Mouse (Mus musculus): ENCODE results near the gene Ubap2l. TPM values are rescaled to one million over a fixed set of nuclear protein-coding genes. Genes with fewer than 3 reads are reported as not detected.

The Ubap2l gene
- 10 to 100 TPM; 77.3 to 99.8 (median 88.6) TPM for total RNA-seq (2022)

DNA sequence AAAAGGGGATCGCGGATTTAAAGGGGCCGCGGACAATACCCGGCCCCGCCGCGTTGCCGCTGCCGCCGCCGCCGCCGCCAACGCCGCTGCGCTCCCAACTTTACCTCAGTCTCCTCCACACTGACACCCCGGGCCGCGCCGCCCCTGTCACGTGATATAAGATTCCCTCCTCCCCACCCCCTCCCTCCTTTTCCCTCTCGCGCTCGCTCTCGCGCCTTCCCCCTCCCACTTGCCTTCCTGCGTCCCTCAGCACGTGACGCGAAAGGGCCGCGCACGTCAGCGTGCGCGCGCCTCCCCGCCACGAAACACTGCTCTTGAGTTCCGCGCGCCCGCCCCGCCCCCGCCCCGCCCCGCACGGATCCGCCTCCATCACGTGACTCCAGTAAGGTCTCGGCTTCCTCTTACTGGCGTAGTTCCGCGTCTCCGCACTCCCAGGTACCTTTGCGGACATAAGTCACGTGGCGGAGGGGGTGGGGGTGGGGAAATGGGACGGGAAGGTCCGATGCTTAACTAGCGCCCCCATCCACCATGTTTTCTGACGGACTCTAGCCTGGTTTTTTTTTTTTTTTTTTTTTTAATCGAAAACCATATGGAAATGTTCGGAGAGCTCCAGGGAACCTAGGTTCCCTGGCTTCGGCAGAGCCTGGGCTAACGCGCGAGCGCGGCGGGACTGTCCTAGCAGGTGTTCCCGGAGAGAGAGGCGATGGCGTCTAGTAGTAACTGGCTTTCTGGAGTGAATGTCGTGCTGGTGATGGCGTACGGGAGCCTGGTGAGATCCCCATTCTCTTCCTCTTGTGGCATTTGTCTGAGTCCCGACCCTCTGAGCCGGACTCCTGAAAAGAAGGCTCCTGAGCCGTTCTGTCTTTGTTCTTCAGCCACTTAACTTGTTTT, at the start of gene Ubap2l:
TSS of gene Ubap2l (minus strand) at position 278 of the 891 bp plus-strand sequence.
- peak; percentile 89 to 94 for DNase-seq (ENCODE audit: low spot score in 2 of 2)

DNA sequence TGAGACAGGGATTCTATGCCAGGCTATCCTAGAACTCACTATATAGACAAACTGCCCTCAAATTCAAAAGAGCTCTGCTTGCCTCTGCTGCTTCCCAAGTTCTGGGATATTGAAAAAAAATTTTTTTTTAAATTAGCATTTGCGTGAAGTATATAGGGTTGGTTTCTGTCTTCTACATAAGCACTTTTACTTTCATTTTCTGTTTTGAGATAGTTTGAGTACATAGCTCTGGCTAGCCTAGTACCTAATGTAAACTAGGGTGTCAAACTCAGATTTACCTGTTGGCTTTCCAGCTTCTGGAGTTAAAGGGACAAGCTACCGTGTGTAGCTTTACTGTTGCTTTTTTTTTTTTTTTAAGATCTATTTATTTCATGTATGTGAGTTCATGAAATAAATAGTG, 49.2 kb upstream of the Ubap2l start:
- no peak for DNase-seq (ENCODE audit: low spot score in 2 of 2)

DNA sequence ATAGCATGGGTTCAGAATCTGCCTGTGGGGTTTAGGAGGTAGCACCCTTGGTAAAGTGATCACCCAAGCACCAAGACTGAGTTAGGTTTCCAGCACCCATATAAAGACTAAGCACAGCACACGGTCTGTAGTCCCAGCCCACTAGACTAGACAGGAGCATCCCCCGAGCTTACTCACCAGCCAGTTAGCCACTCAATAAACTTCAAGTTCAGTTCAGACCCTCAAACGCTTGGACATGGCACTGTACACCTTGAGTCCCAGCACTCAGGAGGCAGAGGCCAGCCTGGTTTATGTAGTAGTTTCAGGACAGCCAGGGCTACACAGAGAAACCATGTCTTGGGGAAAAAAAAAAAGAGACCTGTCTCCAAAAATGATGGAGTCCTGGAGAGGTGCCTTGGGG, 48.6 kb upstream of the Ubap2l start:
- no peak for DNase-seq (ENCODE audit: low spot score in 2 of 2)

DNA sequence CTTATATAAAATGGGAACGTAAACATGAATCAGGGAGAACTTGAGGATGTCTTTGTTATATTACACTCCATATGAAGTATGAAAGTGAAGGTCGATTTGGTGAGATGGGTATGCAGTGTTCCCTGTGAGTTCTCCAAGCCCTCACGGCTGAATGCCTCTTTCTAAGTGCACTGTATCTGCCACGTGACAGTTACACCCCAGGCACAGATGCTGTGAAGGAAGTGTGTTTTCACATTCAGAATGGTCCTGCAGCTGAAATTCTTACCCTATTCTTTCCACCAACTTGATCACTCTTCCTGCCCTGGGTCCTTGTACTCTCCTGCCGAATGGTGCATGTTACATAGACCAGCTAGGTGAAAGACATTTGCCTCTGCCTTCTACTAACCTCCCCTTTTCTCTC, 45.5 kb upstream of the Ubap2l start:
- no peak for DNase-seq (ENCODE audit: low spot score in 2 of 2)

DNA sequence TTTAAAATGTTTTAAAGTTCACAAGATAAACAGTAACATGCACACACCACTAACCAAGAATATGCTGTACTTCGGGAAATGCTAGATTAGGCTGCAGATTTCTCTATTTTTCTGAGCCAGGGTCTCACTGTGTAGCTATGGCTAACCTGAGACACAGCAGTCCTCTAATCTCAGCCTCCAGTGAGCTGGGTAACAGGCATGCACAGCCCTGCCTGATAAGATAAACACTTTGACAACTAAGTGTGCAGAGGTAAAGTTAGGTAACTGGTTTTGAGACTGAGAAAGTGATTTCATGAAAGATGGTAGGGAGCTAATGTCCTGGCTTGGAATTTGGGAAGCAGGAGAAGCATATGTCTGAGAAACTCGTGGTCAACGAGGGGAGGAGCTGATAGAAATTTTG, 42.0 kb upstream of the Ubap2l start:
- DNase-seq (ENCODE audit: low spot score in 2 of 2): no peak

DNA sequence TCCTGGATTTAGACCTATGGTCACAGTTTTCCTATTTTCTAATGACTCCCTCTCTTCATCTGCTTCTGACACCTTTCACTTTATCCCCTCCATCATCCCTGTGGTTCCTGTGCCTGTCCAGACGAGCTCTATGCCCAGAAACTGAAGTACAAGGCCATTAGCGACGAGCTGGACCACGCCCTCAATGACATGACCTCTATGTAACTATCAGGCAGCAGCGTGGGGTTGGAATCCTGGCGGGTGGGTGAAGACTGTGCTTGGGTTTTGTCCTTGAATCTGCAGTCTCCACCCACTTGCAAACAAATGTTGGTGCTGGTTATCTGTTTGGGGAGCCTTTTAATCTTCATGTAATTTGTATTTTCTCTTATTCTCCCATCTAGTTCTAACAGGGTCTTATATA, 38.5 kb upstream of the Ubap2l start:
- no peak for DNase-seq (ENCODE audit: low spot score in 2 of 2)

DNA sequence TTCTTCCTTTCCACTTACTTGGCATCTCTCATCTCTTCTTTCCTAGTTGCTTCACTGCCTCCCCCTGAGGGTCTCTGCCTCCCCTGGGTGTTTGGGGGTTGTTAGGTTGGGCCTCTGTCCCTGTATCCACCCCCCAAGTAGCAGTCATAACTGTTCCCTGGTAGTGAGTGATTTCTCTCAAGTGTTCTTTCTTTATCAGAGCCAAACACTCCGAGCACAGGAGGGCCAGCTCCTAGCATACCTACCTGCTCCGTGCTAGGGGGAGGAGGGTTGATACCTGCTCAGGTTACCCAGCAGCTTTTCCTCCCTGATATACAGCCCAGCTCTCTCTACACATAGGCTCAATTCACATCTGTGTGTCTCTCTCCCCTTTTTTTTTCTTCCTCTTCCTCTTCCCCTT, 36.2 kb upstream of the Ubap2l start:
- no peak for DNase-seq (ENCODE audit: low spot score in 2 of 2)

DNA sequence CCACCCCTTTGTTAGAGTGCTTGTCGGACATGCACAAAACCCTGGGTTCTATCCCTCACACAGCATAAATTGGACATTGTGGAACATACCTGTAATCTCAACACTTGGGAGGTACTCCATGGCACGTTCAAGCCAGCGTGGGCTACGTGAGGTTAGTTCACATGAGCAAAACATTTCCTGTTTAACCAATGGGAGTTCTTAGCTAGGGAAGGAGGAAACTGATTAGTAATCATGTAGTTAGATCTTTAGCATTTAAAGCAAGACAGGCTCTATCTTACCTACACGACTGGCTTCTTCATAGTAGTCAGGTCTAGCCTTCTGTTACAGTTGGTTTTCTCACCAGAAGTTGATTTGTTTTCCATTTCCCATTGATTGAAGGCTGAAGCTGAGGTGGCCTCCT, 33.6 kb upstream of the Ubap2l start:
- no peak for DNase-seq (ENCODE audit: low spot score in 2 of 2)

DNA sequence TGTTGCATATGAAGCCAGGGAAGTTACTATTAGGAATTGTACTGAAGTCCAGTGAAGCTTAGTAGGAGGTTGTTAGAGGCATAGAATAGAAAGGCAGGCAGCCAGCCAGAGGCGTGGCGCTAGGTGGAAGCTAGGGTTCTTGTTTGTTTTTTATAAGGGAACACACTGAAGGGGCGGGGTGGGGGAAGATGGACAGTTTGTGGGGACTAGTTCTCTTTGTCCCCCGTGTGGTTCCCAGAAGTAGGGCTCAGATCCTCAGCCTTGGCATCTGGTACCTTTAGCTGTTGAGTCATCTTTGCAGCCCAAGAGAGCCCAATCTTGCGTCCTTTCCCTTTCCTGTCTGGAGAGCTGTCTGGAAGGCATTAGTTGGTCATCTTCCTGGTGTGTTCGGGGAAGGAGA, 32.9 kb upstream of the Ubap2l start:
- no peak for DNase-seq (ENCODE audit: low spot score in 2 of 2)

DNA sequence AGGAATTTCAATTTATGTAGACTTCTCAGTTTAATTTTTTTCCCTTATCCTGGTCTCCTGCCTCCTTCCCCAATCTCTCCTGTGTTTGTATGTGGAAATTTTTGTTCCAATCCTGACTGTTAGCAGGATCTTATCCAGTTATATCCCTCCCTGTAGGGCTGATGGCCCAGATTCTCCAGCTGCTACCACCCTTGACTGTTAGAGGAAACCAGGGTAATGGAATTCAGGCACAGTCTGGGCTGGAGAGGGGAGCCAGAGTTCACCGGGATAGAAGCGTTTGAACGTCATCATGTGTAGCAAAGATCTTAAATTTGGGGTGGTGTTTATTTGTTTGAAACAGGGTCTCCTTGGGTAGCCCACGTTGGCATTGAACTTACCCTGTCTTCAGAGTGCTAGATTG, 32.4 kb upstream of the Ubap2l start:
- peak in 1 of 2 experiments; percentile 17 for DNase-seq (ENCODE audit: low spot score in 2 of 2)

DNA sequence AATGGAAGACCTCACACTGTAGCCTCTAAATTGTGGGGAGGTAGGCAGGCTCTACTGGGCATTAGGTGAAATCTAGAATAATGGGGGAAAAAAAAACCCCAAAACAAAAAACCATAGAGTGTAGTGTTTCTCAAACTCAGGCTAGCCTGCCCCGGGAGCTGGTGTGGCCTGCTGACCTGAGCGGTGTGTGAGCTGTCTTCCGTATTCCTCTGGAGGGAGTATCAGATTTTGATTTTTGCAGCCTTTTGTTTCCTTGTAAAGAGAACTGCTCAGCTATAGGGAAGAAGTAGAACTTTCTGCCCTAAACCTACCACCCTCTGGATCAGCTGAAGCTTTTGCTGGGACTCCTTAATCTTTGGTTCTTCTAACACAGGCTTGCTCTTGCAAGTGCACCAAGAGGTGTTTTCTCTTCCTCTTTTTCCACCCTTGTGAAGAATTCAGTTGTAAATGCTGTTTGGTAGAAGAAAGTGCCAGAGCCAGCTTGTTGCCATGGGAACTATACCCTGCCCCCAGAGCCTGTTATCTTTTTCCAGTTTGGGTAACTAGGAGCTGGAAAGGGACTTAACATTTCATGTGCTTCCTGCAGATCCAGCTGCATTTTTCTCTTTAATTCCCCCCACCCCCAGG, 31.4 kb upstream of the Ubap2l start:
- no peak for DNase-seq (ENCODE audit: low spot score in 2 of 2)

DNA sequence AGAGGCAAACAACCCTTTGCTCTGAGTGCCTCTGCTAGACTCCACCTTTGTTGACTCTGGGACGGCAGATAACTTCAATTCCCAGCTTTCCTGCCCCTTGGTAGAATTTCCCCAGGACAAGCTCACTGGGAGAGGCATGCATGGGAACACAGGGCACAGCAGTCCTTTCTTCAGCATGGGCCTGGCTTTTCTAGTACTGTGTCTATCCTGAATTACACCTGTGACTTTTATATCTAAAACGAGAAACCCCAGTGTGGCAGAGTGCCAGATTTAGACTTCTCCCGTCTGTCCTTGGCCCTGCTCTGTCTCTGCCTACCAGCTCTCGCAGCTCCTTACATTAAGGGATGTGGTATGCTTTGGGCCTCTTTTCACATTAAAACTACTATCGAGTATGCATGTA, 30.6 kb upstream of the Ubap2l start:
- no peak for DNase-seq (ENCODE audit: low spot score in 2 of 2)

DNA sequence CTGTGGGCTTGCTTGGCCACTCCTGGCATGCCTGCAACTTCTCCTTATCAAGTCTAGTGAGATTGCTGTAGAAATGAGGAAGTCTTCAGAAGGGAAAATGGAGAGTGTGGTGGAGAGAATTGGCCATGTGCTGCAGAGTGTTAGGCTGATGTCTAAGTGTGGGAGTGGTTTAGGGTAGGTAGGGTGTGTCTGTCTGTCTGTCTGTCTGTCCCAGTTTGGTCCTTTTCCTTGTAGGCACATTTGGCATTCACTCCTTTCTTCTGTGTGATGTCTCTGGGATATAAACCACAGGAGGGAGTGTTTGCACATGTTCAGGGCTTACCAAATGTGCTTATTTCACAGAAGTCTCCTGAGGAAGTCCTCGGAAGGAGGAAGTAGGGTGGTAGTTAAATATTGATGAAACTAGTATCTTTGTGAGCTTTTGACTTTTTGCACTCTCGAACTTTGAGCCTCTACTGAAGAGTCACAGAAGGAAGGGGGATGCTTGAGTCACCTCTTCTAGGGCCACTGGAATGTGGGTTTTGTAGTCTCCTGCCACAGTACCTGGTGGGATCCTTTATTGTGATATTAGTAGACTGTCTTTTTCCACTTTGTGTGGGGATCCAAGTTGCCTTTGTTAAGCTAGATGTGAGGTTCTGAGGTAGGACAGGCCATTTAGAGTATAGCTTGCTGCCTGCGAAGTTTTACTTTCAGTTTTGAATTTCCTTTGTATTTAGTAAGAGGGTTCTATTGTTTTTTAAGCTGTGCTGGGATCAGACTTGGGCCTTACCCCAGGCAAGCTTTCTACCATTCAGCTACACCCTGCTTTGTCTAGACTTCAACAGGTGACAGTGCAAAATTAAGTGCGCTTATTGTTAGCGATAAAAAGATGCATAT, 29.2 kb upstream of the Ubap2l start:
- no peak for DNase-seq (ENCODE audit: low spot score in 2 of 2)

DNA sequence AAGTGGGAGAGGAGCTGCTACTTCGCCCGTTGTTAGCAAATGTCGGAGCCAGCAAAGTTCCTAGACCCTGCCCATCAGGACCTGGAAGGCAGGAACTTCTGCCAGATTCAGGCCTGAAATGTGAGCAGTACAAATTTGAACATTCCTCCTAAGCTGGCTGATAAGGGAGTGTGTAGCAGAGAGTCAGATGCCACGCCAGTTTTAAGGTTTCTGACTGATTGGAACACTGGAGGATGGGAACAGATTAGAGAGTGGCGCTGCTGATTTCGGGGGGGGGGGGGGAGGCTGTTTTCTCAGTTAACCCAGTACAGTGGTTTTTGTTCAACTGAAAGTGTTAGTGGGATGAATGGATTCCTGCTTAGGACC, 28.1 kb upstream of the Ubap2l start:
- no peak for DNase-seq (ENCODE audit: low spot score in 2 of 2)

DNA sequence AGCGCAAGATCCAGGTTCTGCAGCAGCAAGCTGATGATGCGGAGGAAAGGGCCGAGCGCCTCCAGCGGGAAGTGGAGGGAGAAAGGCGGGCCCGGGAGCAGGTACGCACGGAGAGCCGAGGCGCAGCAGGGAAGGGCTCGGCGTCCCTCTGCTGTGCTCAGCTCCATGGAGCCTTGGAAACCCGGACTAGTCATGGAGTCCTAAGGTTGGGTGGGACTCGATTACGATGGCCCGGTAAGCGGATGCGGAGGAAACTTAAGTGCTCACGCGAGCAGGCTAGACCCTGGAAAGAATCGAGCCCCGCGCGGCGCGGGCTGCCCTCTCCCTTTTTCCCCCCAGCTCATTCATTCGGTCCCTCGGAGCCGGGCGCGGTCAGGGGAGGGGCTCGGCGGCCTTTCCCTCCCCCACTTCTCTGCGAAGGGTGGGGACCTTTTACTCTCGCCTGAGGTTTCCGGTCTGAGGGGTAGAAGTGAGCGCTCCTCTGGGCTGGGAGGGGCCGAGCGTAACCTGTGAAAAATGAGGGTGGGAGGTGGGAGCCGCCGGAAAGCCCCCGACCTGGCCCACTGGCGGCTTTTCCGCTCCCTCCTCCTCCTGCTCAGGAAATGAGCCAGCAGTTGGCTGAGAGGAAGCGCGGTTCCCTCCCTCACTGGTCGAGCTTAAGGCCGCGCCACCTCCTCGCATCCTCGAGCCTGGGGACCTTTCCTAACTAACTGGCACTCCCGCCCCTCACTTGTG, 27.5 kb upstream of the Ubap2l start:
- peak; percentile 23 to 24 for DNase-seq (ENCODE audit: low spot score in 2 of 2)

DNA sequence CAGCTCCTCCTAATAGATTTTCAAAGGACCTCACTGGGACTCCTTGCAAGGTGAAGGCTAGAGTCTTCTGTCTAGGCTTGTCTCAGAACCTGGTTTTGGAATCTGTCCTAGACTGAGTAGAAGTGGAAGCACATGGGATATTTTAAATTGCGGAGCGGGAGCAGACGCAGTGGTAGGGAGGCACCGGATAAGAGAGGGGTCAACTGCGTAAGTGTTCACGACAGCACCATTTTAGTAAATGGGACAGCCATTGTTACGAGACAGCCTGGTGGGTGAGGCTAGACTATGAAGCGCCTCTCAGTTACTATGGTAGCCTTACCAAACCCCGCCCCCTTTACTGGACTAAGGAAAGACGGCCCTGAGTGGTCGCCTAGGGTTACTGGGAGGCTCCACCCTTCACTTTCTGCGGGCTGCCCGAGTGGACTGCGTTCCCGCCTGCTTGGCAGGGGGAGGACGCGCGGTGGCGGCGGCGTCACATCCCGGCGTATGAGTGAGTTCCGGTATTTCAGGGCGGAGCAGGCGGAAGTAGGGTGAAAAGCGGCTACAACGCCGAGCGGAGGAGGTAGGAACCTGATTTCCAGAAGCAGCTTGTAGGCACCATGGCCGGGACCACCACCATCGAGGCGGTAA, 26.8 kb upstream of the Ubap2l start:
- peak; percentile 85 to 89 for DNase-seq (ENCODE audit: low spot score in 2 of 2)

DNA sequence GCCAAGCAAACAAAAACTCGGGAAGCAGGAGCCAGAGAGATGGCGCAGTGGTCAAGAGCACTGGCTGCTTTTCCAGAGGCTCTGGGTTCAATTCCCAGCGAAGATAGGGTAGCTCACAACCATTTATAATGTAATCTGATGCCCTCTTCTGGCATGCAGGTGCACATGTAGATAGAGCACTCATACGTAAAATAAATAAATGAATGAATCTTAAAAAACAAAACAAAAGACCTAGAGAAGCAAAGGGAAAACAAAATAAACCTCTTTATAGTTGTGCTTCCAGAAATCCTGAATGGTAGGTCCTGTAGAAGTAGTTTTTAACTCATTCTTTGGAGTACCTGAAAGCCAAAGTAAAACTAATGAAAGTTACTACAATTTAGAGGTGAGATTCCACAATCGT, 25.8 kb upstream of the Ubap2l start:
- DNase-seq (ENCODE audit: low spot score in 2 of 2): no peak

DNA sequence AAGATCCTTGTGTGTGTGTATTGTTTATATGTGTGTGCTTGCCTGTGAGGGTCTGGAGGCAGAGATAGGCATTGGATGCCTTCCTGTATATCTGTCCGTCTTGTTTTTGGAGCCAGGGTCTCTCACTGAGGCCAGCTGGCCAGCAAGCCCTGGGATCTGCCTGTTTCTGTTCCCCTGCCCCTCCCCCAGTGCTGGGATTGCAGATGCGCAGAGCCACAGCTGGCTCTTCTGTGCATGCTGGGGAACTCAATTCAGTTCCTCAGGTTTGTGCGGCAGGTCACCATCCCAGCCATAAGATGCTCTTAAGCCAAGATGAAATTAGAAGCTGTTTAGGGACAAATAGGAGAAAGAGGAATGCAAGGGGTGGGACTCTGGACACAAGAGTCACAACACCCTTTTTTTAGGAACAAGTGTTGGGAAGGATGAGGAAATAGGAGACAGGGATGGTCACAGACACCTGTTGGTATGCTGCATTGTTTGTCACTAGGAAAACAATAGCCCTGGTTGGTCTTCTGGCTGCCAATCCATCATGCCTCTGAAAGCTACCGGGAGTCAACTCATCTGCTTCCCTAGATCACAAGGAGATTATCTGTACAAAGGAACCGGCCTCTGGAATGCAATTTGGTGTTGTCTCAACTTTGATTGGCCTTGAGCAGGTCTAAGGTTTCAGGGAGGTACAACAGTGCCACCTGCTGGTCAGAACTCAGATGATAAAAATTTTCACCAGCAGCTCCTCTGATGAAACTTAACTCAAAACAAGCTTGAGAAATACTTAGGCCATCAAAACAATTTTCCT, 24.7 kb upstream of the Ubap2l start:
- DNase-seq (ENCODE audit: low spot score in 2 of 2): peak; percentile 63 to 65

DNA sequence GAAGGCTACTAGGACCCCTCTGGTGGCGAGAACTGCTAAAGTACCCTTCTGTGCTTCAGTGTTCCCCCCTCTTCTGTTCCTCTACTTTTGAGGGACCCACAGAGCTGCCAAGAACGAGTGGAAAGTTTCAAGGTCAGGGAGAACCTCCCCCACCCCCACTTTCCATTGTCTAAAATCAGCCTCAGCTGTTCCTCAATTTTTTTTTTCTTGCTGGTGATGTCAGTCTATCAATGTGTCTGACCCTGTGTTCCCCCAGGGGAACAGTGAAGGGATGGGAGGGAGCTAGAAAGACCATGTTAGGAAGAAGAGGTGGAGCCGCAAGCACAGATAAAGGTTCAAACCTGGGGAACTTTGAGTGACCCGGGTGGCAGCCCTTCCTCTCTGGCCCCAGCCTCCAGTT, 19.9 kb upstream of the Ubap2l start, which contains the start of gene Tpm3:
TSS of gene Tpm3 (plus strand) at position 356 of the 400 bp plus-strand sequence.
- no peak for DNase-seq (ENCODE audit: low spot score in 2 of 2)

DNA sequence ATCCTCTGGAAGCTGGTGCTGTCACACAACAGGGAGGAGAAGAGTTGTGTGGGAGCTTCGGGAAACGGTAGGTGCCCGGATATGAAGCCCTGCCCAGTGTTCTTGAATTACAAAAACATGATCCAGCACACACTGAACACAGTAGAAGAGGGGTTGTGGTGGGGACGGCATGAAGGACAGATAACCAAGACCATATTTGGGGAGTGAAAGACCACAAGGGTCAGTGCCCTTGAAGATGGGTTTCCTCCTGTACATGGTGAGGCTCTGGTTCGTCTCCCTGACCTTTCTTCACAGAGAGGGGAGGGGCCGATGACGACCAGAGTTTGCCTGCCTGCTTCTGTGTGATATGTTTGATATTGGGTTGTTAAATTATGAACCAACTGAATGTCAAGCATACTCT, 17.3 kb upstream of the Ubap2l start:
- DNase-seq (ENCODE audit: low spot score in 2 of 2): no peak

Data from gastrocnemius, adult 8-10 months (tissue).